Mouse (Mus musculus) cortical plate, adult 2 months (tissue): Measurements from ENCODE around the gene Klrb1a. TPM values are rescaled to one million over a fixed set of nuclear protein-coding genes. Genes with fewer than 3 reads are reported as not detected.
"Not testable (repeated sequence)": the region's sequence is repeated elsewhere in the genome, so short reads cannot be mapped to it uniquely, and the experiment has no call there.

Experiments
- H3K27ac ChIP-seq: fragments of 200-500 bp; 2 replicates; pipeline ENCODE4 v1.5.1; 2012; ENCODE audit warnings: low read length, control low read depth, inconsistent platforms; ENCODE audit not compliant: insufficient read depth
- H3K4me1 ChIP-seq: fragments of 200-500 bp; 2 replicates; pipeline ENCODE4 v1.6.1; 2011; ENCODE audit warnings: low read length; ENCODE audit not compliant: control insufficient read depth, insufficient read depth
- H3K4me3 ChIP-seq: fragments of 200-500 bp; 2 replicates; pipeline ENCODE4 v1.5.1; 2011; ENCODE audit warnings: mild to moderate bottlenecking, low read length, control low read depth; ENCODE audit not compliant: insufficient read depth
- CTCF ChIP-seq: fragments of 200-500 bp; IDR thresholded peaks from 2 replicates; pipeline ENCODE4 v1.5.1; 2011; ENCODE audit warnings: mild to moderate bottlenecking, control low read depth, low read length; ENCODE audit not compliant: insufficient read depth; ENCODE audit errors: extremely low read depth
- POLR2A ChIP-seq: fragments of 200-500 bp; IDR thresholded peaks from 2 replicates; pipeline ENCODE4 v1.6.1; 2011; ENCODE audit warnings: mild to moderate bottlenecking, low read length, control low read depth; ENCODE audit not compliant: insufficient read depth; ENCODE audit errors: extremely low read depth
- polyA plus RNA-seq: library from polyadenylated mRNA; depleted of rRNA; stranded (reverse); fragments of >200 nt; gene quantifications from 2 replicates; pipeline ENCODE4 v1.2.3, GENCODE M21; 2012

The Klrb1a gene
- polyA plus RNA-seq, 1 experiment, result not detected

GRCm38 (mm10) chr6:128640673-128641072 is 17.3 kb upstream of the Klrb1a start:
- no peak for TF ChIP-seq CTCF
- no peak for TF ChIP-seq POLR2A
- no peak overlapping the region for H3K27ac ChIP-seq
- H3K4me3 ChIP-seq, result no peak overlapping the region
- no peaks in the 10 kb centered on the region for H3K4me1 ChIP-seq

- H3K4me1 ChIP-seq, H3K27ac ChIP-seq: not testable (repeated sequence)
Measured at GRCm38 (mm10) chr6:128630912-128631905, 7.9 kb upstream of the Klrb1a start.

GRCm38 (mm10) chr6:128629771-128630739 is 6.7 kb upstream of the Klrb1a start:
- not testable (repeated sequence) for H3K27ac ChIP-seq, H3K4me3 ChIP-seq, H3K4me1 ChIP-seq
- TF ChIP-seq CTCF, result peak; percentile 67

More at GRCm38 (mm10) chr6:128630912-128631905, 7.9 kb upstream of the Klrb1a start:
- H3K4me3 ChIP-seq, result not testable (repeated sequence)

- not testable (repeated sequence) for H3K4me1 ChIP-seq, H3K27ac ChIP-seq, H3K4me3 ChIP-seq
Measured at GRCm38 (mm10) chr6:128625246-128625645, 1.9 kb upstream of the Klrb1a start.

- Histone ChIP-seq H3K4me3 (no peak overlapping the region), H3K4me1 (no peaks in the 10 kb centered on the region; the same call in 1 of the 2 replicates), H3K27ac (no peak overlapping the region)
- TF ChIP-seq POLR2A, result no peak
- TF ChIP-seq CTCF, result no peak
Measured at GRCm38 (mm10) chr6:128624425-128624824, 1.1 kb upstream of the Klrb1a start.

- H3K4me1 ChIP-seq, result no peaks in the 10 kb centered on the region; the same call in 1 of the 2 replicates
- TF ChIP-seq CTCF, result no peak
- TF ChIP-seq POLR2A, result no peak
- H3K4me3 ChIP-seq, result no peak overlapping the region
- H3K27ac ChIP-seq, result no peak overlapping the region
Measured at GRCm38 (mm10) chr6:128622733-128623132, 600 bp downstream of the Klrb1a start.

GRCm38 (mm10) chr6:128606350-128606749 is 17.0 kb downstream of the Klrb1a start:
- H3K4me3 ChIP-seq, result no peak overlapping the region
- TF ChIP-seq CTCF (no peak), POLR2A (no peak)
- H3K27ac ChIP-seq, result no peak overlapping the region

GRCm38 (mm10) chr6:128604512-128604911 is 18.8 kb downstream of the Klrb1a start:
- Histone ChIP-seq H3K4me3 (no peak overlapping the region), H3K4me1 (no peaks in the 10 kb centered on the region), H3K27ac (no peak overlapping the region)
- peak; percentile 14; the same call in 1 of the 2 replicates for TF ChIP-seq CTCF
- TF ChIP-seq POLR2A, result no peak

More at GRCm38 (mm10) chr6:128606350-128606749, 17.0 kb downstream of the Klrb1a start:
- H3K4me1 ChIP-seq, result no peaks in the 10 kb centered on the region

- no peak overlapping the region for H3K27ac ChIP-seq
- no peak for TF ChIP-seq POLR2A
- TF ChIP-seq CTCF, result no peak
- H3K4me3 ChIP-seq, result no peak overlapping the region; the same call in 1 of the 2 replicates
- no peaks in the 10 kb centered on the region for H3K4me1 ChIP-seq
Measured at GRCm38 (mm10) chr6:128602463-128603201, 20.7 kb downstream of the Klrb1a start.
